Mouse (Mus musculus): ENCODE measurements at regions not wholly inside any gene's neighbourhood (a gene's known extent, or its start where the extent isn't known, plus 50 kb on each side); places are given as distances from the start of the nearest gene placed in this dataset.

DNA sequence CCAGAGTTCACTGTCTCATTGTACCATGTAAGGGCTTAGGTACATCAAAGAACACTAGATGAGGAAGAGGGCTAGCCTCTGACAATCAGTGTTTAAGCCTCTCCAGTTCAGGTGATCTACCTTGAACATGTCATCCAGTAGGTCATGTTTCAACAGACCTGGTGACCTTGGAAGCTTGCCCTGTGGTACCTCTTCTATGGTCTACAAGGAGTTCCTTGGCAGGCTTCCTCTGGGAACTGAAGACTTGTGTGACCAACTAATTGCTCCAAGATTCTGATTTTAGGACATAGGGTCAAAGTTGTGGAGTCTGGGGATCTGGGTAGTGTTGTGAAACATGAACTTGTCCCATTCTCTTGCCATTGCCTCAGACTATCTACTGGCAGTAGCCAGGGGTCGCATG lies 60.4 kb upstream of the Adgrf1 start:
- no peaks in the 10 kb centered on the region for H3K4me1 ChIP-seq (ENCODE audit: control insufficient read depth, insufficient read depth, insufficient read length)
- no peak overlapping the region for H3K4me3 ChIP-seq (ENCODE audit: extremely low read depth, insufficient read depth, insufficient read length)
- no peak overlapping the region for H3K27ac ChIP-seq (ENCODE audit: insufficient read depth, low read length)
- H3K27me3 ChIP-seq (ENCODE audit: control insufficient read depth, insufficient read depth, low read length), result no peaks in the 10 kb centered on the region
- DNase-seq (ENCODE audit: low read depth in 1 of 2, low spot score in 2 of 2), result no peak
- H3K36me3 ChIP-seq (ENCODE audit: control insufficient read depth, insufficient read depth, low read length), result no peaks in the 10 kb centered on the region
- TF ChIP-seq POLR2A (IDR thresholded peaks at IDR 0.05; ENCODE audit: low read depth, low read length), result no peak
- TF ChIP-seq CTCF (IDR thresholded peaks at IDR 0.05; ENCODE audit: extremely low read depth, insufficient read depth, insufficient read length, insufficient replicate concordance), result no peak
- WGBS, result 79% methylated on average over 1 of the region's 1 CpGs

DNA sequence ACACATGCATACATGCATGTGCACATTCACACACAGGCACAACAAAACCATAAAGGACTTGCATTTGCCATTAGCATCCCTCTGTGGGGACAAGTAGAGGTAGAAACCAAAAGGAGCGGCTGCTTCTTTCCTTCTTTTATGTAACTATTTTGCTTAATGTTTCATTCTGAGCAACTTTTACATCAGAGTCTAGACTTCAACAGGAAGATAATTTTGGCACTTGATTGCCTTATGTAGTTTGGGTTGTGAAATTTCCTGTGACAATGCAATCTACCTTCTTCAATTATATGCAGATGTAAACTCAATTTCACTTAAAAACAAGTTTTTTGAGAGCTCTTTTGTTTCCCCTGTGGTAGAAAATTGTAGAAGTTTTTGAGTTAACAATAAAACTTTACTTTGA lies 56.1 kb upstream of the Adgrf1 start:
- DNase-seq (ENCODE audit: low read depth in 1 of 2, low spot score in 2 of 2), result no peak
- Histone ChIP-seq H3K4me1 (ENCODE audit: control insufficient read depth, insufficient read depth, insufficient read length) (no peaks in the 10 kb centered on the region), H3K36me3 (ENCODE audit: control insufficient read depth, insufficient read depth, low read length) (no peaks in the 10 kb centered on the region), H3K27me3 (ENCODE audit: control insufficient read depth, insufficient read depth, low read length) (no peaks in the 10 kb centered on the region), H3K27ac (ENCODE audit: insufficient read depth, low read length) (no peak overlapping the region), H3K4me3 (ENCODE audit: extremely low read depth, insufficient read depth, insufficient read length) (no peak overlapping the region)
- whole genome bisulfite sequencing, result 89% methylated on average over 1 of the region's 1 CpGs
- no peak for TF ChIP-seq CTCF (IDR thresholded peaks at IDR 0.05; ENCODE audit: extremely low read depth, insufficient read depth, insufficient read length, insufficient replicate concordance)
- no peak for TF ChIP-seq POLR2A (IDR thresholded peaks at IDR 0.05; ENCODE audit: low read depth, low read length)

DNA sequence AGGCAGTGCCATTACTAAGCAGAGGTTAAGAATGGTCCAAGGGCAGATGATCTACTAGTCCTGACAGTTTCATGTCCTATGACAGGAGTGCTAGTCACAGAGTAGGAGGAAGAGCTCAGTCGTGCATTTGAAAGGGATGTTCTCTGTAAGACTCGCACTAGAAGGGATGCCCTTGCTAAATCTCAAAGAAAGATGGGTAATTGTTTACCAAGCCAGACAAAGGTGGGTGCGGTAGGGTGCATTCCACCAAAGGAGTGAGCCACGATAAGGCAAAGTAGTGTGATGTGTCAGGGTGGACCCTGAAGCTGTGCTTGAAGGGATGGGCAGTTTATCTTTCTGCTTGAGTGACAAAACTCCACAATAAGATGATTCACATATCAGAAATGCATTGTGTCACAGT lies 50.5 kb upstream of the Adgrf1 start:
- WGBS, result 86% methylated on average over 4 of the region's 4 CpGs
- Histone ChIP-seq H3K27ac (ENCODE audit: insufficient read depth, low read length) (no peak overlapping the region), H3K36me3 (ENCODE audit: control insufficient read depth, insufficient read depth, low read length) (no peaks in the 10 kb centered on the region), H3K4me3 (ENCODE audit: extremely low read depth, insufficient read depth, insufficient read length) (no peak overlapping the region), H3K4me1 (ENCODE audit: control insufficient read depth, insufficient read depth, insufficient read length) (no peaks in the 10 kb centered on the region), H3K27me3 (ENCODE audit: control insufficient read depth, insufficient read depth, low read length) (no peaks in the 10 kb centered on the region)
- TF ChIP-seq POLR2A (IDR thresholded peaks at IDR 0.05; ENCODE audit: low read depth, low read length) (no peak), CTCF (IDR thresholded peaks at IDR 0.05; ENCODE audit: extremely low read depth, insufficient read depth, insufficient read length, insufficient replicate concordance) (no peak)
- DNase-seq (ENCODE audit: low read depth in 1 of 2, low spot score in 2 of 2), result no peak
